Comparison of ENCODE assay signal across 11 mouse cellular contexts in the genomic region with DNA sequence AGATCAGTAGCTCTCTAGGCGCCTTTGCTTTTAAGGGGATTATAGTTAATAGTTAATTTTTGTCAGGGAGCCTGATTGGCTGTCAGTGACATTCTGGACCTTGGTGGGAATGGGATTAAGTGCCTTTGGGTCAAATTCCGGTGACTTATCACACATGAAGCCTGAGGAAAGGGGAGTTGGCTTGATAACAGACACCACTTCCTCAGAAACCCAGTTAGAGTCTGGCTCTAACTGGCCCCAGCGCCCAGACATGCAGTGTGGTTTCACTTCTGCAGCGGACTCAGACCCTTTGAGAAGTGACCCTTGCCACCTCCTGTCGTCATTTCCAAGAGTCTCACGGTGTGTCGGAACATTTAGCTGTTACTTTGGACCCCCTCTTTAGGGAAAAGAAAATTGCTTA. TPM values are rescaled to one million over a fixed set of nuclear protein-coding genes. Genes with fewer than 3 reads are reported as not detected.
DNase-seq lines count a peak whose midpoint lies in the region; ATAC-seq and TF ChIP-seq lines count a peak whose summit lies in the region.
"Had no signal": no experiment of that assay in that cellular context is flagged by ENCODE, and none has a peak within 500 bp of the region (broad histone marks: within the 10 kb centered on the region; RNA-seq: fewer than 3 reads in every experiment).

No protein-coding gene starts in this region.

- DNase-seq in heart, adult 18-20 months, result peak; percentile 36 to 41
- DNase-seq in heart, adult 8-10 months (ENCODE audit: low spot score), result no peak
- DNase-seq in Patski (ENCODE audit: low read depth, low spot score), result no peak
- DNase-seq in kidney, adult 8-10 months, result peak; percentile 45 to 66
- DNase-seq in thymus, postnatal 36 days, result no peak
- no peak for DNase-seq in retina, postnatal 1 day

- peak; percentile 27 for ATAC-seq in Patski
- ATAC-seq in megakaryocyte, adult 5-6 weeks (ENCODE audit: poor library complexity, severe bottlenecking), result peak; percentile 90
- ATAC-seq in cerebellum, adult (ENCODE audit: insufficient number of reproducible peaks, low FRiP score, low TSS enrichment), result no peak

- in situ Hi-C loops in Patski (cut with MboI; ENCODE audit: low pct_unique_long_range_greater_than_20kb), result loop anchor here (10.0 kb wide), 1 partner anchor 987 kb away; no protein-coding TSS in a partner anchor

- CTCF ChIA-PET in Patski (lab: Charles Lee), result interaction anchor here (1.4 to 1.9 kb wide), 2 partner anchors 49 to 184 kb away, joined by 4 to 5 read pairs; no protein-coding TSS in a partner anchor

- TF ChIP-seq CTCF in Patski (IDR thresholded peaks at IDR 0.05), result no peak

- POLR2A ChIA-PET in Patski (lab: Charles Lee), result no interaction called here

- H3K27me3 ChIP-seq in Patski, result no peaks in the 10 kb centered on the region
- H3K27me3 ChIP-seq: embryonic facial prominence, embryonic 15.5 days; midbrain, embryonic 12.5 days had no signal

RNA-seq across cellular contexts. Expression of a gene that starts 8.4 kb away (rescaled TPM):
- total RNA-seq in heart, adult 18-20 months (2021), result 10 to 100 TPM; 17.3 to 21.3 TPM
- 10 to 100 TPM; 16.3 to 24.2 (median 22.1) TPM for total RNA-seq in heart, adult 8-10 months (2022)
- 37.7 TPM for polyA plus RNA-seq in Patski (2021)
- 40.3 and 42.5 TPM in 2 replicates for total RNA-seq in megakaryocyte, adult 5-6 weeks (2015)
- total RNA-seq in megakaryocyte, adult 5-6 weeks (2017), result 52.8 and 53.3 TPM in 2 replicates

RNA-seq across cellular contexts. Expression of a gene that starts 8.5 kb away (rescaled TPM):
- 10 to 100 TPM; 18.8 to 21.7 TPM for total RNA-seq in heart, adult 18-20 months (2021)
- total RNA-seq in heart, adult 8-10 months (2022), result 10 to 100 TPM; 10.8 to 19.7 (median 15.5) TPM
- 57.3 TPM for polyA plus RNA-seq in Patski (2021)
- 83.3 and 85.2 TPM in 2 replicates for total RNA-seq in megakaryocyte, adult 5-6 weeks (2015)
- 32.8 and 47.1 TPM in 2 replicates for total RNA-seq in megakaryocyte, adult 5-6 weeks (2017)

RNA-seq across cellular contexts. Expression of a gene that starts 14.6 kb away (rescaled TPM):
- total RNA-seq in heart, adult 18-20 months (2021), result 100 to 1,000 TPM; 211 to 226 TPM
- total RNA-seq in heart, adult 8-10 months (2022), result 100 to 1,000 TPM; 239 to 263 (median 259) TPM
- polyA plus RNA-seq in Patski (2021), result 0.10 TPM
- total RNA-seq in megakaryocyte, adult 5-6 weeks (2015), result 0.45 TPM in 1 of 2 replicates, not detected in the other
- total RNA-seq in megakaryocyte, adult 5-6 weeks (2017), result 0.20 TPM in 1 of 2 replicates, not detected in the other

RNA-seq across cellular contexts. Expression of a gene that starts 33.1 kb away (rescaled TPM):
- under 1 TPM; 0.55 to 0.62 TPM for total RNA-seq in heart, adult 18-20 months (2021)
- total RNA-seq in heart, adult 8-10 months (2022), result not detected
- 0.06 TPM for polyA plus RNA-seq in Patski (2021)
- 3.2 and 5.3 TPM in 2 replicates for total RNA-seq in megakaryocyte, adult 5-6 weeks (2015)
- total RNA-seq in megakaryocyte, adult 5-6 weeks (2017), result 4.4 and 14.3 TPM in 2 replicates
- polyA plus RNA-seq: C2C12 had no signal

RNA-seq across cellular contexts. Expression of a gene that starts 36.5 kb away (rescaled TPM):
- under 1 TPM in 1 of 2 experiments, not detected in 1; 0.36 TPM for total RNA-seq in heart, adult 18-20 months (2021)
- total RNA-seq in heart, adult 8-10 months (2022), result not detected
- polyA plus RNA-seq in Patski (2021), result 0.05 TPM
- 0.38 TPM in 1 of 2 replicates, not detected in the other for total RNA-seq in megakaryocyte, adult 5-6 weeks (2015)
- 0.37 and 0.40 TPM in 2 replicates for total RNA-seq in megakaryocyte, adult 5-6 weeks (2017)
- polyA plus RNA-seq: C2C12; embryonic facial prominence, embryonic 15.5 days had no signal

Comparison
In these comparisons a context has a peak if more than half of its experiments do, and no peak if none do; other contexts are left out.
1. DNase-seq: peak in heart, adult 18-20 months (2 of 2) and kidney, adult 8-10 months (2 of 2); none in heart, adult 8-10 months (single experiment), Patski (single experiment), thymus, postnatal 36 days (0 of 2) and retina, postnatal 1 day (single experiment).
2. RNA of a gene that starts 14.6 kb away (total RNA-seq): 239 to 263 TPM in heart, adult 8-10 months and 211 to 226 TPM in heart, adult 18-20 months; 0.20 to 0.45 TPM in megakaryocyte, adult 5-6 weeks; every median in the first group is over 100 times any median in the second.